Mouse (Mus musculus) limb, embryonic 11.5 days (tissue): ENCODE data around the gene 1700001O22Rik. TPM values are rescaled to one million over a fixed set of nuclear protein-coding genes. Genes with fewer than 3 reads are reported as not detected.

ENCODE experiments used
- ATAC-seq: fragments of 200-750 bp; cut with Nextera tagmentation; 2 replicates; pipeline ENCODE4 v1.8.0; 2017; ENCODE audit warnings: low read depth; ENCODE audit not compliant: insufficient number of reproducible peaks, low FRiP score, low TSS enrichment
- DNase-seq: peaks from one replicate; pipeline ENCODE4 v3.0.0-alpha.2; 2015; ENCODE audit warnings: low spot score
- H3K27ac ChIP-seq: fragments of 300-500 bp; sonication (generic); replicated peaks from 2 replicates; pipeline ENCODE4 v1.5.1; 2014; ENCODE audit warnings: low read depth, mild to moderate bottlenecking, low read length
- H3K27me3 ChIP-seq: fragments of 300-500 bp; sonication (generic); 2 replicates; pipeline ENCODE4 v1.6.1; 2014; ENCODE audit warnings: mild to moderate bottlenecking, low read length, mixed read lengths; ENCODE audit not compliant: control insufficient read depth, insufficient read depth
- H3K36me3 ChIP-seq: fragments of 300-500 bp; sonication (generic); 2 replicates; pipeline ENCODE4 v1.6.1; 2014; ENCODE audit warnings: mild to moderate bottlenecking, low read length, moderate library complexity, mixed read lengths; ENCODE audit not compliant: control insufficient read depth, insufficient read depth
- H3K4me1 ChIP-seq: fragments of 300-500 bp; sonication (generic); 2 replicates; pipeline ENCODE4 v1.6.1; 2014; ENCODE audit warnings: low read length, mixed read lengths; ENCODE audit not compliant: control insufficient read depth, insufficient read depth
- H3K4me2 ChIP-seq: fragments of 300-500 bp; sonication (generic); 2 replicates; pipeline ENCODE4 v1.6.1; 2014; ENCODE audit warnings: low read depth, mild to moderate bottlenecking, moderate library complexity; ENCODE audit not compliant: severe bottlenecking
- H3K4me3 ChIP-seq: fragments of 300-500 bp; sonication (generic); 2 replicates; pipeline ENCODE4 v1.5.1; 2014; ENCODE audit warnings: low read depth, low read length
- H3K9ac ChIP-seq: fragments of 300-500 bp; sonication (generic); 2 replicates; pipeline ENCODE4 v1.6.1; 2014; ENCODE audit warnings: mild to moderate bottlenecking, low read length
- H3K9me3 ChIP-seq: fragments of 300-500 bp; sonication (generic); 2 replicates; pipeline ENCODE4 v1.6.1; 2016; ENCODE audit warnings: low read length; ENCODE audit not compliant: control insufficient read depth
- WGBS: fragments of 180-500 bp; shearing (Covaris S2); extraction: QIAGEN DNeasy Blood & Tissue Kit; methylation state at CpG from one replicate; pipeline ENCODE4 v1.1.7; 2014; 5-methylcytosine and 5-hydroxymethylcytosine counted together
- polyA plus RNA-seq: library from polyadenylated mRNA; unstranded; fragments of >200 nt; fragmentation: Nextera tagmentation; extraction: Ambion mirVana; gene quantifications from 2 replicates; pipeline ENCODE4 v1.2.1, GENCODE M21; 2014

1700001O22Rik gene
- polyA plus RNA-seq, 1 experiment from 2014 or later = 3.9 TPM

GRCm38 (mm10) chr2:30769187-30769586 lies 34.3 kb downstream of the 1700001O22Rik start:
- H3K9me3 ChIP-seq = no peaks in the 10 kb centered on the region; the same call in 1 of the 2 replicates
- H3K4me1 ChIP-seq = peaks cover 15% of the 10 kb centered on the region
- ATAC-seq = no peak
- no peaks in the 10 kb centered on the region for H3K36me3 ChIP-seq
- WGBS = 58% methylated on average over 6 of the region's 6 CpGs
- no peak overlapping the region for H3K9ac ChIP-seq
- no peak overlapping the region for H3K27ac ChIP-seq
- no peak overlapping the region for H3K4me2 ChIP-seq
- DNase-seq = no peak
- H3K27me3 ChIP-seq = no peaks in the 10 kb centered on the region
- H3K4me3 ChIP-seq = no peak overlapping the region

GRCm38 (mm10) chr2:30768529-30768928 lies 34.9 kb downstream of the 1700001O22Rik start:
- H3K9me3 ChIP-seq = no peaks in the 10 kb centered on the region; the same call in 1 of the 2 replicates
- H3K4me3 ChIP-seq = no peak overlapping the region
- H3K9ac ChIP-seq = no peak overlapping the region
- DNase-seq (no peak), ATAC-seq (no peak)
- H3K27me3 ChIP-seq = no peaks in the 10 kb centered on the region
- H3K4me1 ChIP-seq = peaks cover 15% of the 10 kb centered on the region
- H3K4me2 ChIP-seq = no peak overlapping the region
- no peaks in the 10 kb centered on the region for H3K36me3 ChIP-seq
- WGBS = 83% methylated on average over 5 of the region's 5 CpGs
- no peak overlapping the region for H3K27ac ChIP-seq

- H3K36me3 ChIP-seq = no peaks in the 10 kb centered on the region
- peaks cover 14% of the 10 kb centered on the region for H3K4me1 ChIP-seq
- no peak overlapping the region for H3K9ac ChIP-seq
- no peak overlapping the region for H3K4me2 ChIP-seq
- WGBS = 72% methylated on average over 7 of the region's 7 CpGs
- H3K27me3 ChIP-seq = no peaks in the 10 kb centered on the region
- H3K27ac ChIP-seq = no peak overlapping the region
- ATAC-seq = no peak
- H3K9me3 ChIP-seq = no peaks in the 10 kb centered on the region; the same call in 1 of the 2 replicates
- no peak for DNase-seq
- H3K4me3 ChIP-seq = no peak overlapping the region
Observed at GRCm38 (mm10) chr2:30767626-30768240, 35.7 kb downstream of the 1700001O22Rik start.

GRCm38 (mm10) chr2:30766446-30766845 lies 37.0 kb downstream of the 1700001O22Rik start:
- Histone ChIP-seq H3K9ac (no peak overlapping the region), H3K4me3 (no peak overlapping the region), H3K9me3 (no peaks in the 10 kb centered on the region; the same call in 1 of the 2 replicates), H3K4me2 (no peak overlapping the region), H3K27me3 (no peaks in the 10 kb centered on the region), H3K27ac (no peak overlapping the region), H3K36me3 (no peaks in the 10 kb centered on the region), H3K4me1 (peaks cover 4% of the 10 kb centered on the region)
- ATAC-seq (no peak), DNase-seq (no peak)
- WGBS = 81% methylated on average over 5 of the region's 5 CpGs

GRCm38 (mm10) chr2:30760706-30761105 lies 42.8 kb downstream of the 1700001O22Rik start:
- Histone ChIP-seq H3K4me3 (no peak overlapping the region), H3K9ac (no peak overlapping the region), H3K27ac (no peak overlapping the region; the same call in 1 of the 2 replicates), H3K4me2 (no peak overlapping the region), H3K27me3 (no peaks in the 10 kb centered on the region), H3K9me3 (no peaks in the 10 kb centered on the region; the same call in 1 of the 2 replicates), H3K36me3 (no peaks in the 10 kb centered on the region), H3K4me1 (peaks cover 28% of the 10 kb centered on the region)
- 24% methylated on average over 6 of the region's 6 CpGs for WGBS
- DNase-seq (no peak), ATAC-seq (no peak)

GRCm38 (mm10) chr2:30759858-30760547 lies 43.5 kb downstream of the 1700001O22Rik start:
- DNase-seq (no peak), ATAC-seq (no peak)
- H3K9ac ChIP-seq = peak overlapping the region; percentile 30; the same call in 1 of the 2 replicates
- H3K4me2 ChIP-seq = no peak overlapping the region
- H3K9me3 ChIP-seq = no peaks in the 10 kb centered on the region; the same call in 1 of the 2 replicates
- no peak overlapping the region for H3K4me3 ChIP-seq
- H3K36me3 ChIP-seq = no peaks in the 10 kb centered on the region
- peak overlapping the region; percentile 21; the same call in 1 of the 2 replicates for H3K27ac ChIP-seq
- 47% methylated on average over 10 of the region's 10 CpGs for WGBS
- H3K27me3 ChIP-seq = no peaks in the 10 kb centered on the region
- peaks cover 28% of the 10 kb centered on the region for H3K4me1 ChIP-seq

- H3K36me3 ChIP-seq = no peaks in the 10 kb centered on the region
- 0 out of 2 replicates have a peak overlapping the region, but pooled peaks have one; percentile 8 for H3K9ac ChIP-seq
- no peaks in the 10 kb centered on the region for H3K9me3 ChIP-seq
- 73% methylated on average over 4 of the region's 4 CpGs for WGBS
- ATAC-seq = no peak
- H3K27me3 ChIP-seq = no peaks in the 10 kb centered on the region
- H3K4me2 ChIP-seq = no peak overlapping the region
- peak overlapping the region; percentile 91 for H3K27ac ChIP-seq
- DNase-seq = no peak
- no peak overlapping the region for H3K4me3 ChIP-seq
- peaks cover 28% of the 10 kb centered on the region for H3K4me1 ChIP-seq
Observed at GRCm38 (mm10) chr2:30759442-30759841, 44.0 kb downstream of the 1700001O22Rik start.

GRCm38 (mm10) chr2:30759088-30759374 lies 44.4 kb downstream of the 1700001O22Rik start:
- no peak overlapping the region for H3K4me3 ChIP-seq
- DNase-seq = no peak
- no peak overlapping the region for H3K4me2 ChIP-seq
- ATAC-seq = 0 out of 2 replicates have a peak, but pooled peaks have one; percentile 3
- peaks cover 28% of the 10 kb centered on the region for H3K4me1 ChIP-seq
- peak overlapping the region; percentile 91 for H3K27ac ChIP-seq
- H3K9ac ChIP-seq = peak overlapping the region; percentile 49
- H3K36me3 ChIP-seq = no peaks in the 10 kb centered on the region
- WGBS = 42% methylated on average over 4 of the region's 4 CpGs
- no peaks in the 10 kb centered on the region for H3K9me3 ChIP-seq
- no peaks in the 10 kb centered on the region for H3K27me3 ChIP-seq
